Mouse (Mus musculus) CH12.LX (cell line): ENCODE measurements around the gene Phactr3. TPM values are rescaled to one million over a fixed set of nuclear protein-coding genes. Genes with fewer than 3 reads are reported as not detected.

Experiments
- DNase-seq: peaks from one replicate; pipeline ENCODE4 v3.0.0-alpha.2; 2013; ENCODE audit errors: extremely low read depth
- H3K27ac ChIP-seq: 2 replicates; pipeline ENCODE4 v1.5.1; 2012; ENCODE audit warnings: low read depth, mild to moderate bottlenecking, control low read depth, moderate library complexity; ENCODE audit not compliant: insufficient read depth
- H3K27me3 ChIP-seq: replicated peaks from 2 replicates; pipeline ENCODE3; 2012; ENCODE audit warnings: inconsistent platforms
- H3K36me3 ChIP-seq, 2 experiments: replicated peaks in 1 of 2; 2 replicates each; pipeline versions ENCODE3 to v1.6.1; 2012; ENCODE audit warnings: inconsistent platforms in 1 of 2, low read length in 1 of 2, mild to moderate bottlenecking in 1 of 2, mixed read lengths in 1 of 2, moderate library complexity in 1 of 2; ENCODE audit not compliant: control insufficient read depth in 1 of 2, insufficient read depth in 1 of 2
- H3K4me1 ChIP-seq, 2 experiments: 2 replicates each; pipeline ENCODE4 v1.6.1; 2012; ENCODE audit warnings: inconsistent platforms in 1 of 2, moderate library complexity in 1 of 2; ENCODE audit not compliant: insufficient read depth in 2 of 2, control insufficient read depth in 1 of 2
- H3K4me2 ChIP-seq: 2 replicates; pipeline ENCODE4 v1.6.1; 2012; ENCODE audit warnings: low read depth, mild to moderate bottlenecking, control low read depth; ENCODE audit not compliant: poor library complexity, insufficient read depth, severe bottlenecking
- H3K4me3 ChIP-seq, 3 experiments: fragments of 150-350 bp in 1 of 3; sonication (generic) in 1 of 3; replicated peaks in 1 of 3; 2 replicates each; pipeline versions ENCODE3 to v1.5.1; 2011 to 2012; ENCODE audit warnings: low read depth in 2 of 3, low read length in 2 of 3, mild to moderate bottlenecking in 2 of 3, moderate library complexity in 2 of 3, control low read depth in 1 of 3, improper control_type of control experiment in 1 of 3, inconsistent platforms in 1 of 3, mixed read lengths in 1 of 3; ENCODE audit not compliant: poor library complexity in 1 of 3
- H3K79me2 ChIP-seq: replicated peaks from 2 replicates; pipeline ENCODE4 v1.6.1; 2012; ENCODE audit warnings: mild to moderate bottlenecking, moderate library complexity; ENCODE audit not compliant: control insufficient read depth, poor library complexity, insufficient read depth, severe bottlenecking; ENCODE audit errors: extremely low read depth
- H3K9ac ChIP-seq: 2 replicates; pipeline ENCODE4 v1.6.1; 2012; ENCODE audit warnings: low read depth, mild to moderate bottlenecking, control low read depth, moderate library complexity; ENCODE audit not compliant: insufficient read depth
- H3K9me3 ChIP-seq: replicated peaks from 2 replicates; pipeline ENCODE3; 2012; ENCODE audit warnings: low read length, inconsistent platforms, mixed read lengths
- BHLHE40 ChIP-seq: IDR thresholded peaks from 2 replicates; pipeline ENCODE4 v1.6.1; 2011; ENCODE audit warnings: mild to moderate bottlenecking, low read depth, low read length, improper control_type of control experiment
- CHD2 ChIP-seq: IDR thresholded peaks from 2 replicates; pipeline ENCODE4 v1.6.1; 2011; ENCODE audit warnings: low read length, improper control_type of control experiment
- CTCF ChIP-seq, 2 experiments: IDR thresholded peaks in 1 of 2; conservative IDR thresholded peaks in 1 of 2; 2 replicates each; pipeline ENCODE4 v1.5.1; 2011 to 2012; ENCODE audit warnings: low read depth in 2 of 2, low read length in 2 of 2, improper control_type of control experiment in 1 of 2, inconsistent platforms in 1 of 2, mild to moderate bottlenecking in 1 of 2, moderate library complexity in 1 of 2
- E2F4 ChIP-seq: IDR thresholded peaks from 2 replicates; pipeline ENCODE4 v1.6.1; 2011; ENCODE audit warnings: low read depth, low read length, improper control_type of control experiment; ENCODE audit not compliant: insufficient replicate concordance
- ELF1 ChIP-seq: IDR thresholded peaks from 2 replicates; pipeline ENCODE4 v1.6.1; 2014; ENCODE audit warnings: low read depth, mild to moderate bottlenecking, inconsistent platforms, low read length, improper control_type of control experiment
- EP300 ChIP-seq: IDR thresholded peaks from 2 replicates; pipeline ENCODE4 v1.6.1; 2011; ENCODE audit warnings: low read length, improper control_type of control experiment
- ETS1 ChIP-seq: conservative IDR thresholded peaks from 2 replicates; pipeline ENCODE4 v1.6.1; 2012; ENCODE audit warnings: low read depth, mild to moderate bottlenecking, inconsistent platforms, low read length, improper control_type of control experiment, moderate library complexity
- HCFC1 ChIP-seq: IDR thresholded peaks from 2 replicates; pipeline ENCODE4 v1.6.1; 2012; ENCODE audit warnings: low read depth, mild to moderate bottlenecking, inconsistent platforms, low read length, improper control_type of control experiment
- IRF4 ChIP-seq: IDR thresholded peaks from 2 replicates; pipeline ENCODE4 v1.6.1; 2014; ENCODE audit warnings: low read depth, mild to moderate bottlenecking, inconsistent platforms, low read length, improper control_type of control experiment
- JUN ChIP-seq: IDR thresholded peaks from 2 replicates; pipeline ENCODE4 v1.6.1; 2011; ENCODE audit warnings: low read depth, mild to moderate bottlenecking, low read length, improper control_type of control experiment, moderate library complexity; ENCODE audit not compliant: insufficient read depth
- JUND ChIP-seq: conservative IDR thresholded peaks from 2 replicates; pipeline ENCODE4 v1.6.1; 2011; ENCODE audit warnings: low read depth, low read length, improper control_type of control experiment
- MAX ChIP-seq: IDR thresholded peaks from 2 replicates; pipeline ENCODE4 v1.6.1; 2011; ENCODE audit warnings: low read length, improper control_type of control experiment
- MAZ ChIP-seq: IDR thresholded peaks from 2 replicates; pipeline ENCODE4 v1.6.1; 2012; ENCODE audit warnings: low read depth, mild to moderate bottlenecking, inconsistent platforms, low read length, improper control_type of control experiment, moderate library complexity
- MXI1 ChIP-seq: IDR thresholded peaks from 2 replicates; pipeline ENCODE4 v1.6.1; 2011; ENCODE audit warnings: mild to moderate bottlenecking, low read depth, low read length, improper control_type of control experiment
- POLR2A ChIP-seq: IDR thresholded peaks from 2 replicates; pipeline ENCODE4 v1.6.1; 2011; ENCODE audit warnings: low read depth, mild to moderate bottlenecking, improper control_type of control experiment, low read length
- POLR2AphosphoS2 ChIP-seq: IDR thresholded peaks from 2 replicates; pipeline ENCODE4 v1.6.1; 2011; ENCODE audit warnings: low read depth, low read length, improper control_type of control experiment
- SIN3A ChIP-seq: IDR thresholded peaks from 2 replicates; pipeline ENCODE4 v1.6.1; 2012; ENCODE audit warnings: low read length, improper control_type of control experiment, inconsistent platforms
- TCF12 ChIP-seq: IDR thresholded peaks from 2 replicates; pipeline ENCODE4 v1.6.1; 2014; ENCODE audit warnings: low read depth, mild to moderate bottlenecking, inconsistent platforms, low read length, improper control_type of control experiment
- USF1 ChIP-seq: IDR thresholded peaks from 2 replicates; pipeline ENCODE4 v1.6.1; 2014; ENCODE audit warnings: low read depth, mild to moderate bottlenecking, inconsistent platforms, low read length, improper control_type of control experiment
- USF2 ChIP-seq: conservative IDR thresholded peaks from 2 replicates; pipeline ENCODE4 v1.6.1; 2011; ENCODE audit warnings: low read depth, low read length, improper control_type of control experiment
- ZNF384 ChIP-seq: IDR thresholded peaks from 2 replicates; pipeline ENCODE4 v1.6.1; 2012; ENCODE audit warnings: low read depth, low read length, improper control_type of control experiment, inconsistent platforms
- dilution Hi-C: fragments of 300-500 bp; cut with MboI; formaldehyde crosslinking; loops from 2 replicates; pipeline ENCODE4 v1.14.3; 2020; ENCODE audit warnings: low sequenced_read_pairs; ENCODE audit not compliant: extremely low pct_unique_long_range_greater_than_20kb, extremely low pct_ligation_motif_present
- in situ Hi-C: fragments of 300-500 bp; cut with MboI; formaldehyde crosslinking; loops from 3 replicates; pipeline ENCODE4 v1.14.3; 2019; ENCODE audit warnings: low sequenced_read_pairs, low pct_ligation_motif_present, low pct_unique_long_range_greater_than_20kb, mixed read lengths
- polyA plus RNA-seq: library from polyadenylated mRNA; unstranded; fragments of >175 nt; gene quantifications from 2 replicates; pipeline ENCODE4 v1.2.1, GENCODE M21; 2012; ENCODE audit warnings: low read depth; ENCODE audit not compliant: insufficient read length
- total RNA-seq, 2 experiments: library from RNA; depleted of rRNA; stranded (reverse); fragments of 300-350 nt in 1 of 2; fragments of >200 nt in 1 of 2; gene quantifications; 2 replicates each; pipeline ENCODE4 v1.2.3; 2012 to 2014

The Phactr3 gene
- total and polyA plus RNA-seq, 3 experiments: 0.21 to 0.75 TPM; not detected in 1

- TF ChIP-seq BHLHE40 (no peak), EP300 (no peak), MAZ (no peak), CHD2 (no peak), HCFC1 (no peak), USF2 (no peak), POLR2A (no peak), ETS1 (no peak), CTCF (conservative IDR thresholded peaks at IDR 0.05 in 1 of 2, IDR thresholded peaks at IDR 0.05 in 1 of 2; ENCODE audit: low read depth in 2 of 2, low read length in 2 of 2) (no peak), E2F4 (no peak), TCF12 (no peak)
- dilution Hi-C loops (no loop called here), in situ Hi-C loops (no loop called here)
- H3K27me3 ChIP-seq: peaks cover 92% of the 10 kb centered on the region
- H3K36me3 ChIP-seq: no peaks in the 10 kb centered on the region
- H3K4me3 ChIP-seq: no peak overlapping the region
- H3K27ac ChIP-seq: no peak overlapping the region
- H3K9ac ChIP-seq: no peak overlapping the region
- no peaks in the 10 kb centered on the region for H3K4me1 ChIP-seq
- H3K9me3 ChIP-seq: no peaks in the 10 kb centered on the region
- H3K79me2 ChIP-seq: no peaks in the 10 kb centered on the region
- DNase-seq: no peak
- no peak overlapping the region for H3K4me2 ChIP-seq
Observed at GRCm38 (mm10) chr2:178153601-178154000, 34.8 kb downstream of the Phactr3 start.

GRCm38 (mm10) chr2:178154129-178154528, 35.4 kb downstream of the Phactr3 start:
- H3K79me2 ChIP-seq: no peaks in the 10 kb centered on the region
- TF ChIP-seq ZNF384 (no peak), EP300 (no peak), JUN (no peak), ELF1 (no peak), USF1 (no peak), MAX (no peak), IRF4 (no peak), CTCF (conservative IDR thresholded peaks at IDR 0.05 in 1 of 2, IDR thresholded peaks at IDR 0.05 in 1 of 2; ENCODE audit: low read depth in 2 of 2, low read length in 2 of 2) (no peak), SIN3A (no peak), MAZ (no peak), JUND (no peak), MXI1 (no peak), POLR2AphosphoS2 (no peak)
- TF ChIP-seq, all 38 proteins: peak for 0
- Histone ChIP-seq H3K9me3 (no peaks in the 10 kb centered on the region), H3K27ac (no peak overlapping the region), H3K4me1 (no peaks in the 10 kb centered on the region), H3K9ac (no peak overlapping the region), H3K4me3 (no peak overlapping the region), H3K36me3 (no peaks in the 10 kb centered on the region), H3K4me2 (no peak overlapping the region), H3K27me3 (peaks cover 92% of the 10 kb centered on the region)
- in situ Hi-C loops: no loop called here
- no peak for DNase-seq
- dilution Hi-C loops: no loop called here
